Mouse (Mus musculus) liver, embryonic 11.5 days (tissue): ENCODE measurements around the gene Tspan9. TPM values are rescaled to one million over a fixed set of nuclear protein-coding genes. Genes with fewer than 3 reads are reported as not detected.

Experiments used
- ATAC-seq: fragments of 200-750 bp; cut with Nextera tagmentation; replicated peaks from 2 replicates; pipeline ENCODE4 v1.8.0; 2017; ENCODE audit warnings: moderate number of reproducible peaks, mild to moderate bottlenecking, moderate TSS enrichment, moderate library complexity; ENCODE audit not compliant: low FRiP score
- DNase-seq: peaks from one replicate; pipeline ENCODE4 v3.0.0-alpha.2; 2017; ENCODE audit warnings: low spot score
- H3K27ac ChIP-seq: fragments of 300-500 bp; sonication (generic); 2 replicates; pipeline ENCODE4 v1.5.1; 2014; ENCODE audit warnings: mild to moderate bottlenecking, low read depth, low read length, control low read depth
- H3K27me3 ChIP-seq: fragments of 300-500 bp; sonication (generic); replicated peaks from 2 replicates; pipeline ENCODE4 v1.6.1; 2014; ENCODE audit warnings: low read length, mixed read lengths; ENCODE audit not compliant: control insufficient read depth, insufficient read depth
- H3K36me3 ChIP-seq: fragments of 300-500 bp; sonication (generic); 2 replicates; pipeline ENCODE4 v1.6.1; 2014; ENCODE audit warnings: mild to moderate bottlenecking, low read length, moderate library complexity, mixed read lengths; ENCODE audit not compliant: control insufficient read depth, insufficient read depth
- H3K4me1 ChIP-seq: fragments of 300-500 bp; sonication (generic); replicated peaks from 2 replicates; pipeline ENCODE4 v1.6.1; 2014; ENCODE audit warnings: low read length, mixed read lengths; ENCODE audit not compliant: control insufficient read depth, insufficient read depth
- H3K4me2 ChIP-seq: fragments of 300-500 bp; sonication (generic); 2 replicates; pipeline ENCODE4 v1.6.1; 2014; ENCODE audit warnings: mild to moderate bottlenecking, control low read depth, moderate library complexity
- H3K4me3 ChIP-seq: fragments of 300-500 bp; sonication (generic); 2 replicates; pipeline ENCODE4 v1.5.1; 2014; ENCODE audit warnings: low read depth, low read length, control low read depth
- H3K9ac ChIP-seq: fragments of 300-500 bp; sonication (generic); 2 replicates; pipeline ENCODE4 v1.6.1; 2014; ENCODE audit warnings: low read depth, low read length, control low read depth
- H3K9me3 ChIP-seq: fragments of 300-500 bp; sonication (generic); 2 replicates; pipeline ENCODE4 v1.6.1; 2016; ENCODE audit warnings: low read length, inconsistent platforms, mixed read lengths; ENCODE audit not compliant: control insufficient read depth
- WGBS: fragments of 180-500 bp; shearing (Covaris S2); extraction: QIAGEN DNeasy Blood & Tissue Kit; methylation state at CpG from one replicate; pipeline ENCODE4 v1.1.7; 2014; 5-methylcytosine and 5-hydroxymethylcytosine counted together
- polyA plus RNA-seq: library from polyadenylated mRNA; unstranded; fragments of >200 nt; fragmentation: Nextera tagmentation; extraction: Ambion mirVana; gene quantifications from 2 replicates; pipeline ENCODE4 v1.2.1, GENCODE M21; 2014

Gene Tspan9
- polyA plus RNA-seq, 1 experiment from 2014 or later = 46.3 TPM

- WGBS = 71% methylated on average over 11 of the region's 11 CpGs
- Histone ChIP-seq H3K9ac (no peak overlapping the region), H3K36me3 (no peaks in the 10 kb centered on the region), H3K27ac (no peak overlapping the region), H3K4me2 (no peak overlapping the region), H3K27me3 (no peaks in the 10 kb centered on the region), H3K9me3 (no peaks in the 10 kb centered on the region), H3K4me3 (no peak overlapping the region), H3K4me1 (0 out of 2 replicates have a peak, but pooled peaks cover 4% of the 10 kb centered on the region)
- DNase-seq (no peak), ATAC-seq (no peak)
Observed at GRCm38 (mm10) chr6:127980381-127981045, 162.9 kb downstream of the Tspan9 start.

GRCm38 (mm10) chr6:127979831-127980230 lies 163.6 kb downstream of the Tspan9 start:
- no peak overlapping the region for H3K27ac ChIP-seq
- no peaks in the 10 kb centered on the region for H3K9me3 ChIP-seq
- H3K27me3 ChIP-seq = no peaks in the 10 kb centered on the region
- 90% methylated on average over 5 of the region's 5 CpGs for WGBS
- H3K4me3 ChIP-seq = no peak overlapping the region
- DNase-seq (no peak), ATAC-seq (no peak)
- H3K9ac ChIP-seq = no peak overlapping the region
- no peak overlapping the region for H3K4me2 ChIP-seq
- H3K4me1 ChIP-seq = 0 out of 2 replicates have a peak, but pooled peaks cover 4% of the 10 kb centered on the region
- H3K36me3 ChIP-seq = no peaks in the 10 kb centered on the region

GRCm38 (mm10) chr6:127978941-127979340 lies 164.5 kb downstream of the Tspan9 start:
- no peaks in the 10 kb centered on the region for H3K36me3 ChIP-seq
- ATAC-seq (no peak), DNase-seq (no peak)
- H3K27ac ChIP-seq = no peak overlapping the region
- no peaks in the 10 kb centered on the region for H3K27me3 ChIP-seq
- no peaks in the 10 kb centered on the region for H3K9me3 ChIP-seq
- H3K4me3 ChIP-seq = no peak overlapping the region
- no peak overlapping the region for H3K9ac ChIP-seq
- H3K4me2 ChIP-seq = no peak overlapping the region
- WGBS = 77% methylated on average over 20 of the region's 20 CpGs
- H3K4me1 ChIP-seq = 0 out of 2 replicates have a peak, but pooled peaks cover 4% of the 10 kb centered on the region

GRCm38 (mm10) chr6:127976695-127977094 lies 166.7 kb downstream of the Tspan9 start:
- no peak overlapping the region for H3K27ac ChIP-seq
- no peaks in the 10 kb centered on the region for H3K27me3 ChIP-seq
- no peaks in the 10 kb centered on the region for H3K36me3 ChIP-seq
- no peaks in the 10 kb centered on the region for H3K9me3 ChIP-seq
- H3K4me2 ChIP-seq = no peak overlapping the region
- 0 out of 2 replicates have a peak, but pooled peaks cover 4% of the 10 kb centered on the region for H3K4me1 ChIP-seq
- H3K4me3 ChIP-seq = no peak overlapping the region
- ATAC-seq (no peak), DNase-seq (no peak)
- 79% methylated on average over 6 of the region's 6 CpGs for WGBS
- no peak overlapping the region for H3K9ac ChIP-seq

GRCm38 (mm10) chr6:127974000-127974399 lies 169.4 kb downstream of the Tspan9 start:
- Histone ChIP-seq H3K4me2 (no peak overlapping the region), H3K9ac (no peak overlapping the region), H3K27me3 (no peaks in the 10 kb centered on the region), H3K36me3 (no peaks in the 10 kb centered on the region), H3K27ac (no peak overlapping the region), H3K4me3 (no peak overlapping the region), H3K4me1 (no peaks in the 10 kb centered on the region), H3K9me3 (no peaks in the 10 kb centered on the region)
- ATAC-seq = no peak
- DNase-seq = no peak
- 67% methylated on average over 9 of the region's 9 CpGs for WGBS

GRCm38 (mm10) chr6:127973553-127973952 lies 169.8 kb downstream of the Tspan9 start:
- Histone ChIP-seq H3K4me1 (no peaks in the 10 kb centered on the region), H3K27me3 (no peaks in the 10 kb centered on the region), H3K9ac (no peak overlapping the region), H3K36me3 (no peaks in the 10 kb centered on the region), H3K27ac (no peak overlapping the region), H3K9me3 (no peaks in the 10 kb centered on the region), H3K4me3 (no peak overlapping the region), H3K4me2 (no peak overlapping the region)
- ATAC-seq (no peak), DNase-seq (no peak)
- 72% methylated on average over 6 of the region's 6 CpGs for WGBS

- WGBS = 76% methylated on average over 5 of the region's 5 CpGs
- H3K36me3 ChIP-seq = no peaks in the 10 kb centered on the region
Observed at GRCm38 (mm10) chr6:127971931-127972330, 171.5 kb downstream of the Tspan9 start.

GRCm38 (mm10) chr6:127970848-127971247 lies 172.5 kb downstream of the Tspan9 start:
- WGBS = 64% methylated on average over 5 of the region's 5 CpGs
- H3K36me3 ChIP-seq = no peaks in the 10 kb centered on the region
- no peak overlapping the region for H3K27ac ChIP-seq
- H3K9me3 ChIP-seq = no peaks in the 10 kb centered on the region
- ATAC-seq = no peak
- H3K4me2 ChIP-seq = no peak overlapping the region
- no peak for DNase-seq
- no peaks in the 10 kb centered on the region for H3K4me1 ChIP-seq
- H3K27me3 ChIP-seq = no peaks in the 10 kb centered on the region
- no peak overlapping the region for H3K4me3 ChIP-seq
- H3K9ac ChIP-seq = no peak overlapping the region

More at GRCm38 (mm10) chr6:127971931-127972330, 171.5 kb downstream of the Tspan9 start:
- Histone ChIP-seq H3K27ac (no peak overlapping the region), H3K4me2 (no peak overlapping the region), H3K4me3 (no peak overlapping the region), H3K9ac (no peak overlapping the region), H3K27me3 (no peaks in the 10 kb centered on the region), H3K4me1 (no peaks in the 10 kb centered on the region), H3K9me3 (no peaks in the 10 kb centered on the region)
- no peak for ATAC-seq
- DNase-seq = no peak

- DNase-seq = peak; percentile 67
Observed at GRCm38 (mm10) chr6:127970120-127970519, 173.3 kb downstream of the Tspan9 start.

More at GRCm38 (mm10) chr6:127970120-127970519, 173.3 kb downstream of the Tspan9 start:
- 12% methylated on average over 7 of the region's 7 CpGs for WGBS
- Histone ChIP-seq H3K9ac (no peak overlapping the region), H3K4me2 (no peak overlapping the region), H3K9me3 (no peaks in the 10 kb centered on the region), H3K27me3 (no peaks in the 10 kb centered on the region), H3K36me3 (no peaks in the 10 kb centered on the region), H3K4me3 (no peak overlapping the region), H3K4me1 (no peaks in the 10 kb centered on the region), H3K27ac (no peak overlapping the region)
- ATAC-seq = no peak
